Mouse (Mus musculus) layer of hippocampus, adult 8-10 months (tissue): ENCODE results near the gene Pank4. TPM values are rescaled to one million over a fixed set of nuclear protein-coding genes. Genes with fewer than 3 reads are reported as not detected.
A peak's percentile ranks its signal among the peaks of the same experiment; 100 is the strongest.

ENCODE experiments used
- DNase-seq, 2 experiments: peaks; one replicate each; pipeline ENCODE4 v3.0.0; 2022; ENCODE audit warnings: low spot score in 2 of 2
- total RNA-seq, 4 experiments: library from RNA; stranded (reverse); gene quantifications; 2 replicates each; pipeline ENCODE4 v1.2.4; 2022

The Pank4 gene
- total RNA-seq, 4 experiments from 2014 or later: 34.4 to 46.8 (median 42.3) TPM

DNA sequence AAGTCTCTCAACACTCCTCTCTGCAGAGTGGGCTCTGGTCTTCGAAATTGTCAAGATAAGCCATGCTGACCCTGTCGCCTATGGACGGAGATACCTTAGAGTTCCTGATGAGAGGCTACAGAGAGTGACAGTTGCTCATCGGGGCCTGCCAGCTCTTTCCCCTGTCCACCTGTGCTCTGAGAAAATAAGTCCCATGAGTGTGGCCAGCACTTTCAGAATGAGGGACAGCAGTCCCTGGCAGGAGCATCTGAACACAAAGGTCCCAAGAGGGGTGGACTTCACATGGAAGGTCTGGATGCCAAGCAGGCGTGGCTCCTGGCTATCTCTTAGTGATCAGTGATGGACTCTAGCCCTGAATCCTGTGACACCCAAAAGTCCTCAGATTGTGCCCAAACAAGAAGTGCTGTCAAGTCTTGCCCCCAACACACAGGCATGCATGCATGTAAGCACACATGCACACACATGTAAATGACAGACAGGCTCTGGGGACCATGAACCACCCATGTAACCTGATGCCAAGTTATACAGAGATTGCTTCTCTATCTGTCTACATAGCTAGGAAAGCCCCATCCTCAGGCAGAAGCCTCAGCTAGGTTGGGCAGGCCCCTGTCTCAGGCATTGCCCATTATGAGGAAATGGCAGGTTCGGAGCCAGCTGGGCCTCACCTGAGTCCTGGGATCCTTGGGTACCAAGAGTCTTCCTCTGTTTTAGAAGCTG is 20.4 kb upstream of the Pank4 start:
- no peak for DNase-seq

DNA sequence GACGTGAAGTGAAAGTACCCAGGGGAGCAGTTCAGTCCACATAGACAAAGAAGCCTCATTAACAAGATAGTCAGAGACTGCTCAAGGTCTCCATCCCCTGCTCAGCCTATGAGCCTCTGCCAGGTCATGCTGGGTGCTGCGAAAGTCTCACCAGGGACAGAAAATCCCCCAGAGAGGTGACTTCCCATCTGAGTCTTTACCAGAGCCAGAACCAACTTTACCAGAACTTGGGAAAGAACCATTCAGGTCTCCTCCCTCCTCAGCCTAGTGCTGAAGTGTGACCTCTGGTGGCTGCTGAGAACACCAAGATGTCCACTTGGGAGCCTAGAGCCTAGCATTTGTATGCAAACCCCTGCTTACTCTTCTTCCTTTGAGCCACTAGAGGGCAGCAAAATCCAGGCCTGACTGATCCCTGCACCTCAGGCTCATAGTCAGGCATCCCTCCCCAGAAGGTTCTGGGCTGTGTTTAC is 19.8 kb upstream of the Pank4 start:
- DNase-seq: peak; percentile 77 to 80

DNA sequence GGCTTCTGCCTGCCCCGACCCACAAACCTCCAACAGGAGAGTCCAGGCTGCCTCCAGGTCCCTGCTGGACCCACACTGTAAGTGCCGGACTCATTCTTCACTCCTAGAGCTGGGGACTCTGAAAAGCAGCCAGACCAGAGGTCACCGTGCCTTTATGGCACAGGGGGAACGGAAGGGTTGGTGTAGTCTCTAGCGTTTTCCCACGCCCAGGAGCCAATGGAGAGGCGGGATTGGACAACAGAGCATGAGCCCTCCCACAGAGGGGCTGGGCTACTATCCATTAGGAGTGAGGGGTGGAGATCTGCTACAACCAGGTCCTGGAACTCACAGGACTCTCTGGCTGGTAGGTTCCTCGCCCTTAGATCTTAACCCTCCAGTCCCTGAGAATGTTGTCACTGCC is 17.6 kb upstream of the Pank4 start:
- DNase-seq: peak; percentile 49 to 56

DNA sequence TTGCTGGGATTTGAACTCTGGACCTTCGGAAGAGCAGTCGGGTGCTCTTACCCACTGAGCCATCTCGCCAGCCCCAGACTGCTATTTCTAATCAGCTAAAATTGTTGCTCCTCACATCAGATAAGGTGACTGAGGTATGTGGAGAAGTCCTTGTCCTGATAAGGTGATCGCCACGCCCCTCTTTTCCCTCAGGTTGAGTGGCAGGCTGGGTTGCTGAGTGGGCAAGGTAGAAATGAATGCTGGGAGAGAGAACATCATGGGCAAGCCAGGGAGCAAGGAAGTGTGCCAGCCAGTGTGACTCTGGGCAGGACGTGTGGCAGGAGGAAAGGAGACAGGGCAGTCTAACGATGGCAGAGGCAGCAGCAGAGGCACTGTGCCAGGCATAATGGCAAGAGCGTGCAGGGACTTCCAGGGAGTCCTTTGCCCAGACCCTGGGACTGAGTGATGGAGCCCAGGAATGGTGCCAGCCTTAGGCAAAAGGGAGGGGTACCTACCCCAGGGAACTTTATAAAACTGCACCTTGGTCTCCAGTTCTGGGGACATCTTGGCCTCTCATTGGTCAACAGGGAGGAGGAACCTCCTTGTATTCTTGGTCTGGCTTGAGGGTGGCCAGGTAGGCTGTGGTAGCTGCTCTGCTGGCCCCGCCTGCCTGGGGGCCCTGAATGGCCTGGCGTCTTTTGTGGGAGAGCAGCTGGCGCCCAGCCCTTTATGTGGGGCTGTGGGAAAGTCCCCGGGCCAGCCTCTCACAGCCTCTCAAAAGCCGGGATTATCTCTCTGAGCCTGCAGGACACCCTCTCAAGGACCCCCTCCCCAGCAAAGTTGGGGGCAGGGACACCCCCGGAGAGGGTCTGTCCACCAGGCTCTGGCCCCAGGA is 15.6 kb upstream of the Pank4 start:
- peak; percentile 55 to 59 for DNase-seq

DNA sequence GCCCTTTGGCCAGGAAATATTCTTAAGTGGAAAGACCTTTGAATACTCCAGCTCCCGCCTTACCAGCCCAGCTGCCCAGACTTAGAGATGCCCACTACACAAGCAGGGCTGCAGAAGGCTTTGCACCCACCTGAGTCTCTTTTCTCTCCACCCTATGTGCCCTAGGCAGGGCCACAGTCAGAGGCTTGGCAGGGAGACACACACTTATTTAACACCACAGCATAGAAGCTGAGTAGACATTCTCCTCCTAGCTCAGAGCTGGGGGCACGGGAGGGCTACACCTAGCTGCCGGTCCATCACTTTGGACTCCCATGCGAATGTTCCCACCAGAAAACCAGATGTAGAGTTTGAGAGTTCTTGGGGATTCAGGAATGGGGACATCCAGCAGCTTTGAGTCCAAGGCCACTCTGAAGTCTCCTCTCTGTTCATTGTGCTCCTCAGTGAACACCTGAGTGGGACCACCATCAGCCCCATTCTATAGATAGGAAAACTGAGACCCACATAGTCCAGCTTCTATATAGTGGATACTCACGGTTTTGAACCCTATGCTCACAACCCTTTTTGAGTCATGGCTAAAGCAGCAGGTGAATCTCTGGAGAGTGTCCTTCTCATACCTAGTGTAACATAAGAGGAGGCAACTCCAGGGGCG is 14.9 kb upstream of the Pank4 start:
- DNase-seq: no peak

DNA sequence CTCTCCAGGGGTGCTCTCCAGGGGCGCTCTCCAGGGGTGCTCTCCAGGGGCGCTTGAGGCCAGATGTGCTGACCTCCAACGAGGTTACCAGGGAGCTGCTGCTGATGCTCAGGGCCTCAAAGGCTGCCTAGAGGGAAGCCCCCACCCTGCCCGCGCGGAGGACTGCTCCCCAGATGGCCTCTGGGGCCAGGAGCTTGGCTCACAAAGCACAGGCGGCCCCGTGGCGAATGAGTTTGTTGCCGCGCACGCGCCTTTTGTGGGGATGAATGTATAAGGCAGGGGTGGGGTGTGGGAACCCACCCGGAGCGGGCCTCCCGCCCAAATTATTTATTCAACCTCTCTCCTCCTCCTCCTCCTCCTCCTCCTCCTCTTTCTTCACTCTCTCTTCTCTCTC is 14.3 kb upstream of the Pank4 start:
- DNase-seq: no peak

DNA sequence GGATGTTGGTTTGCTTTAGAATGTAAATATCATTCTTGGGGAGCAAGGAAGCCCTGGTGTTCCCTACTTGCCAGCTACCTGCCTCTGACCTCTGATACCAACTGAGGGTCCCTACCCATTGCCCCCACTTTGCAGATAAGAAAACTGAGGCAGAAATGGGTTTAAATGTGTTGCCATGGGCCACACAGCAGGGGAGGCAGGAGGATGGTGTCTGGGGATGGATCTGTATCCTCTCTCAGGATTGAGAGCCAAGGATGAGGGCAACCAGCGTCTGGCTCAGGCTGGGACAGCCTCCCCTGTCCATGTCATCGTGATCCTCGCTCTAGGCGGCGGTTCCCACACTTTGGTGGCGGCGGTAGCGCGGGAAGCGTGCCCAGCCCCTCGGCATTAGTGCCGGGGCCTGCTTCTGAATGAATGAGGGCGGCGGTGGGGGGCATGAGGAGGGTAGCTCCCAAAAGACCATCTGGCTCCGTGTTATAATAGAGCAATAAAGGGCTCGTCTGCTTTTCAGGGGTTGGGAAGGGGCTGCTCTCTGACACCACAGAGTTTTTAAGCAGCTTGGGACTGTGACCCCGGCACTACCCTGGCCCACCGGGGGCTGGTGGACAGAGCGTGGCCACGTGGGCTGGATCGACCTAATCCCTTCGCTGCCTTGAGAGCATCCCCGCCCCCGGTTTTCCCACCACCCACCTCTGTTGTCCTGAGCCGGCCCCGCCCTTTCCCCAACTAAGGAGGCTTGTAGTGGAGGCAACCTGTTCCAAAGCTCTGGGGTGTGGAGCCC is 11.3 kb upstream of the Pank4 start:
- DNase-seq: no peak

DNA sequence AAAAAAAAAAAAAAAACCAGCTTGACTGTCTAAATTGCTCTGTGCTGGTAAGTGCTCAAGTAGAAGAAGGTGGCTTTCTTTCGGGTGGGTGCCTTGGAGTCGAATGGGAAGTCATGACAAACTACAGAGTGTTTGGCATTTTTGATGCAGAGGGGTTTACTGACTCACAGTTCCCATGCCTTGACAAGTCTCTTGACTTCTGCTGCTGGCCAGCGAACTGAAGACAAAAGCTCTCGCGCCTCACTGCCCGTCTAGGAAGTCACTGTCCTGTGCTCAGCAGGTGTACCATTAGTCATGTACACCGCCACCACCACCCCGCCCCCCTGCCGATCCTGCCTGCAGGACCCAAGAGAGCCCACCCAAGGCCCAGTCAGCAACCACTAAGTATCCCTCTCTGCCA is 7.3 kb upstream of the Pank4 start:
- no peak for DNase-seq

DNA sequence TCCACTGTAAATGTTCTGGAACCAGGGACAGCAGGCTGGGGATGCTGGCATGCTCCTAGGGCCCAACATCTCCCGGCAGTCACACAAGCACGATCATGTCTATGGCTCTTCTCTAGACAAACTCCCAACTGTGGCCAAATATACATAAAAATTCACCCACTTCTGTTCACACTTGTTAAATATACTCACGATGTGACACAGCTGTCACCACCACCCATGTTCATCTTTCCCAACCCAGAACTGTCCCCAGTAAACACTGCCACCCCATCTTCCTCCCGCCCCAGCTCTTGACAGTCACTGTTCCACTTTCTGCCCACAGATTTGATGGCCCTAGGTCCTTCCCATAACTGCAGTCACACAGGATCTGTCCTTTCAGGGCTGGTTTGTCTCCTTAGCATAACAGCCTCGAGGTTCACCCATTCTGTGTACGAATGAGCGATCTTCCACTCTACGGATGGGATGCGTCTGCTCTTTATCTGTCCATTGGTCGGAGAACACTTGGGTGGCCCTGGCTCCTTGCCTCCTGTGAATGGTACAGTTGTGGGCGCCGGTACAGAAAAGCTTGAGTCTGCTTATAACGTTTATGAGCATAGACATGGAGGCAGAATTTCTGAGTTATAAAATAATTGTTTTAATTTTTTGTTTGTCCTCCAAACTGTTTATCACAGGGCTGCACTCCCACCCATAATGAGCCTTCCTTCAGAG is 6.5 kb upstream of the Pank4 start:
- DNase-seq: no peak

DNA sequence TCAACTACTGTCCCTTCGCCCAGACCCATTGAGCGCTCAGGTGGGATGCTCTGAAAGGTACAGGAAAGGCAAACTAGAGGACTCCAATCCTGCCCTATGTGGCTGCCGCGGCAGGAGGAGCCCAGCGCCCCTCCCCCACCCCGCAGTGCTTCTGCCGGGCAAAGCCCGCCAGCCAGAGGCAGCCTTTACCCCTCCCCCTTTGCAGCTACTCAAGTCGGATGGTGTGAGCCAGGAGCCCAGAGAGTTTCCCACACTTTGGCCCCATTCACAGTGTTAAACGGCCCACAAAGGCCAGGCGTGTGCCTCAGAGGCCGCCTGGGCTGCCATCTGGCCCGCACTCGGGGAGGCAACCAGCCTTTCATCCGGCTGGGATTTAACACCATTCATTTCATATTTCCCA is 5.8 kb upstream of the Pank4 start:
- DNase-seq: peak; percentile 58 to 66

DNA sequence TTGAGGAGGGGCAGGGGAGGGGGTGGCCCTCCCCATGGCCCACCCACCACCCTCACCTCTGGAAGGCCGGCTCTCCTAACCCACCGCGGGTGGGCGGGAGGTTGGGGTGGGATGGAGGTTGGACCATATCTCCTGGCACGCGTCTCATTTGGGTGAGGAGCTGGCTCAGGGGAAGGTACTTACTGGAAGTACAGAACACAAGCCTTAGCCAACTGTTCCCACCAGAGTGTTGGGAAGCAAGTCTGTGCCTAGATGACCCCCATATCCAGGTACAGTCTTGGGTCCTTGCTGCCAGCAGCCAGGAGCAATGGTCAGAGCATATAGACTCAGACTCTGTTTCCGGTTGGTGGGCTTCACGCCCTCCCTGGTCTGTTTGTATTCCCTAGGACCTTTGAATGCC is 5.3 kb upstream of the Pank4 start:
- no peak for DNase-seq

DNA sequence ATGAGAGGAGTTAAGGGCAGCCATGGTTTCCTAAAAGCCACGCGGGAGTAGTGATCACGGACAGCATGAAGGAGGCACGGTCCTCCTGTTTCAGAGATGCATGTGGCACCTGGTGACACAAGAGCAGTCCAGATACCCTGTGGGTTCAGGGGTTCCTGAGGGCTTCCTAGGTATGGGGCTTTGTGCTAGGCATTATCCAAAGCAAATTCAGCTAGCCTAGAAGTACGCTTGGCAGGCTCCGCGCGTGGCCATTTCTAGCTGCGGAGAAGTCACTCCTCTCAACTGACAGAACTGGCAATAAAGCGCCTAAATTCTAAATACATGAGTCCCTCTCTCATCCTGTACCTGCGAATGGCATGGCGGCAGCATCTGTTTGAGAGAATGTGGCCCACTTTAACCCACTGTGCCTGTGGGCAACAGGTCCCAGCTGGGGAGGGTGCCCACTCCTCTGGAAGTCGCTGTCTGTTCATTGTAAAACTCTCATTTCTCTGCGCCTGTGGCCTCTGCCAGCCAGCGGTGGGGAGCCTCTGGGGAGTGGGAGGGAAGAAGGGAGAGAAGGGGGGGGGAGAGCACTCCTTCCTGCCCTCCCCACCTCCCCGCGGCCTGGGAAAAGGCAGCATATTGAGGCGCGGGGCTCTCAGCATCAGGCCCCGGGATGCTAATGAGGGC is 3.8 kb upstream of the Pank4 start:
- DNase-seq: no peak

DNA sequence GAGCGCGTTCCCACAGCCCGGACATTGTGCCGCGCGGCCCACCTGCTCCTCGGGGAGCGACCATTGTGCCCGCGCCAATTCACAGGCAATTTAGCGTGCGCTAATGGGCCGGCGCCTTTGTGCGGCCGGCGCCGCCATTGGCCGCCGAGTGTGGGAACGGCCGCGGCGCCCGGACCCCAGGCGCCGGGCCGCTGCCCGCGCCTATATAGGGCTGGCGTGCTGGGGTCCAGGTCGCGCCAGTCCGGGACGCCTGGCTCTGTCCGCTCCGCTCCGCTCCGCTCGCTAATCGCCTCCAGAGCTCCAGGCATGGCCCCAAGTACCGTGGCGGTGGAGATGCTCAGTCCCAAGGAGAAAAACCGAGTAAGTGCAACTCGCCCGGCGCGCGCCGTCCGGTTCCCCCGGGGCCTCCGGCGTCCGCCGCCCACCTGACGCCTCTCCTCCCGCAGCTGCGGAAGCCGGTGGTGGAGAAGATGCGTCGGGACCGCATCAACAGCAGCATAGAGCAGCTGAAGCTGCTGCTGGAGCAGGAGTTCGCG is 3.2 kb upstream of the Pank4 start, which contains the start of gene Hes5:
Hes5 (plus strand) TSS at position 234 of the 536 bp plus-strand sequence.
- peak; percentile 64 to 73 for DNase-seq

DNA sequence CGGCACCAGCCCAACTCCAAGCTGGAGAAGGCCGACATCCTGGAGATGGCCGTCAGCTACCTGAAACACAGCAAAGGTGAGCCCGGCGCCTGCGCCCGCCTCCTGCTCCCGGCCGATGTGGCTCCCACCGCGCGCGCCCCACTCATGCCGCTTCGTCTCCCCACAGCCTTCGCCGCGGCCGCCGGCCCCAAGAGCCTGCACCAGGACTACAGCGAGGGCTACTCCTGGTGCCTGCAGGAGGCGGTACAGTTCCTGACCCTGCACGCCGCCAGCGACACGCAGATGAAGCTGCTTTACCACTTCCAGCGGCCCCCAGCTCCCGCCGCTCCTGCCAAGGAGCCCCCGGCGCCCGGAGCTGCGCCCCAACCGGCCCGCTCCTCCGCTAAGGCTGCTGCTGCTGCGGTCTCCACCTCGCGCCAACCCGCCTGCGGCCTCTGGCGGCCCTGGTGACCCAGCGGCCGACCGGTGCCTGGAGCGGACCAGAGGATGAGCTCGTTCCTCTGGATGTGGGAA is 2.6 kb upstream of the Pank4 start:
- DNase-seq: no peak

DNA sequence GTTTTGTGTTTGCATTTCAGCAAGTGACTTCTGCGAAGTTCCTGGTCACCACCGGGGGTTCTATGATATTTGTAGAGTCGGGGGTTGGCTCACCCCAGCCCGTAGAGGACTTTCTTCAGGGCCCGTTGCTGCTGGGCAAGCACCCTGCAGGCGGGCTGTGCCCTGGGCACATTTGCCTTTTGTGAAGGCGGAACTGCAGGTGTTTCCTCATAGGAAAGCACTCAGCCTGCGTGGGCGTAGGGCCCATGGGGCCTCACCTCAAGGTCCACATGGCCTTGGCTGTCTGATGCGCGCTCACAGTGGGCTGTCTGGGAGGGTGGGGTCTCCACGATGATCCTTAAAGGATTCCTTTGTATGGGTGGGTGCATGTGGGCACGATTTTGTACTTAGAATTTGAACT is 2.0 kb upstream of the Pank4 start:
- DNase-seq: no peak

DNA sequence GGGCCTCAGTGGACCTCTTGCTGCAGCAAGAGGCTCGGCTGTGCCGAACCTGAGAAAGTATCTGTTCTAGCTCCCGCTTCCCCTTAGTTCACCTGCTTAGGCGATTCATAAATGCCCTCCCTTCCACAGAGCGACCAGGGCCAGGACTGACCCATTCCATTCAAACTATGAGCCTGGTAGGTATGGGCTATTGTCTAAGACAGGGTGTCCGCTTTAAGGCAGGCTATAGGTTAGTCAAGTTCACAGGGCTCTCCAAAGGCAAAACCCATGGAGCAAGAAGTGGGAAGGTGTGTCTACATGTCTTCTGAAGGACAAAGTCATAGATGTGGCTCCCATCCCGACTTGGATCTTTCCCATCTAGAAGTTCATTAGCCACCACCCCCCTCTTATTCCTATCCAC is 1.2 kb upstream of the Pank4 start:
- no peak for DNase-seq

DNA sequence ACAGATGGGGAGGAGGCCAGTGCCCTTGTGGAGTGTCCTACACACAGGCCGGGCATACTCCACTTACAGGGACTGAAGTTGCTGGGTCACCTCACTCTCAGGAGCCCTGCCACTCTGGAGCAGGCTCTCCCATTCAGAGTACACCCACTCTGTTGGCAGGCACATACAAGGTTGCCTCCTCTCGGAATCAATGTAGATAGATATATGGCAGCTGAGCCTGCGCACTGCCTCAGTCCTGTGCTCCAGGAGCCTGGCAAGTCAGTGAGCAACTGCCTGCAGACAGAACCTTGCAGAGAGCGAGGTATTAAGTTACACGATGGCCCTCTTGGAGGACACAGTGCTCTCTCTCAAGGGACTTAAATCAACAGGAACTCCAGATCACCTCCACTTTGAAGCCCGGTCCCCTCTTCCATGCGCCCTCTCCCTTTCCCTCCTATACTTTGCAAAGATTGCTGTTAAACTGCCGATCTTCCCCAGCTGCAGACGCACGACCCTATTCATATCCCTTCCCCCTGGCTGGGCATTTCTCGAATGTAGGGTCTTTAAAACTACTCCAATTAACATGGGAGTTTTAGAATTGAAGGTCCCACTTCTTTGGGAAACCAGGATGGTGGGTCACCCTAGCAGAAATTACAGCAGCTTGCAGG is 610 bp upstream of the Pank4 start:
- DNase-seq: peak in 1 of 2 experiments; percentile 39

DNA sequence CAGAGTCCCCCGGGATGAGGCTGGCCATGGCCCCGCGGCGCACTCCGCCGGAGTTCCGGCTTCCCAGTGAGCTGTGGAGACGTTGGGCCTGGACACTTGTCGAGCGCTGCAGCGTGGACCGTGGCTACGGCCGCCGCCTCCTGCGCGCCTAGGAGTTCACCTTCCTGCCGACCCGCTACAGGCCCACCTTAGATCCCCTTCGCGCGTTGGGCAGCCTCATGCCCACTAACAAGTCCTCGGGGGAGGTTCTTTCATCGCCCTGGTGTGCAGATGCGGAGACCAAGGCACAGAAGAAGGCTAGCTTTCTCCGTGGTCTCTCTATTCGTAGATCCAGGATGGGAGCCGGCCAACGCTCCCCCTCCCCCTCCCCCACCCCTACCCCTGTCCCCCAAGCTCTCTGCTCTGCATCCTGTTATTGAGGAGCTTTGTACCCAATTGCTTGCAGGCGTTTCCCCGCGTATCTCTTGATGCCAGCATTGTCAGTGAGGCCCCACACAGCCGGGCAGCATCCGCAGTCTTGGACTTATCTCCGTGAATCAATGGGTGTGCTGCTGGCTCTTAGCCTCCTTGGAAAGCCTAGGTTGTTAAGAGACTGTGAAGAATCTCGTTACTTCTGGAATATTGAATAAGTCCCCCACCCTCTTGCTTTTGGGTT is 785 bp downstream of the Pank4 start:
- DNase-seq: peak in 1 of 2 experiments; percentile 47

DNA sequence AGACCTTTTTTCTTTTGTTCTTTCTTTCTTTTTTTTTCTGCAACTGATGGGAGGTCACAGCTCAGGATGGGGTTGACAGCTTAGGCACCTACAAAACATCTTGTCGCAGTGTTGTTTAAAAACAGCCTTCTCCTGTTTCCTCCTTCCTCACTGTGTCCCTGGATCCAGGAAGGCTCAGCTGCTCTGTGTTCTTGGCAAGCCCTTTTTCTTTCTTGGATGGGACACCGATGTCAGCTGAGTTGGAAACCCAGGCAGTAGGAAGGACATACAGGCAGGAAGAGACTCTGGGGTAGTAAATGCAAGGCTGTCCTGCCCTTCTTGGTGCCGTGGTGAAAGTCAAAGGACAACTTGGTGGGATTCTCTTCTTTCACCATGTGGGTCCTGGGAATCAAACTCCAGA is 1.9 kb downstream of the Pank4 start:
- DNase-seq: no peak
